19 mouse cellular contexts compared by ENCODE assay signal in the genomic region with DNA sequence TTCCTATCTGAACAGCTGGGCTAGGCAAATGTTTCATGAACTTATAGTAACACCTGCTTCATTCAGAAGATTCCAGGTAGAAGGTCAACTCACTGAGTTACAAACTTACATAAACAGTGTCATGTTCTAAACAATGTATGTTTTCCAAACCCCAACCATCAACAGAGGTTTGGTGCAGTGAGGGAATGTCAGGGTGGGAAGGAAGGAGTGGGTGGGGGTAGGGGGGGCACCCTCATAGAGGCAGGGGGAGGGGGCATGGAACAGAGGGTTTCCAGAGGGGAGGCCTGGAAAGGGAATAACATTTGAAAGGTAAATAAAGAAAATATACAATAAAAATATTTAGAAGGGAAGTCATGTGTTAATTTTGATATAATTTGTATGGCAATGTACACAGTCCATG. TPM values are rescaled to one million over a fixed set of nuclear protein-coding genes. Genes with fewer than 3 reads are reported as not detected.
DNase-seq lines count a peak whose midpoint lies in the region; ATAC-seq lines count a peak whose summit lies in the region.
"Had no signal": no experiment of that assay in that cellular context is flagged by ENCODE, and none has a peak within 500 bp of the region (broad histone marks: within the 10 kb centered on the region; RNA-seq: fewer than 3 reads in every experiment).

No protein-coding gene starts in this region.

- no peak overlapping the region for H3K27ac ChIP-seq in kidney, embryonic 14.5 days (ENCODE audit: low read depth, low read length)
- no peak overlapping the region for H3K27ac ChIP-seq in midbrain, embryonic 12.5 days (replicated peaks)
- no peak overlapping the region for H3K27ac ChIP-seq in midbrain, embryonic 10.5 days (replicated peaks)
- no peak overlapping the region for H3K27ac ChIP-seq in hindbrain, embryonic 16.5 days (ENCODE audit: low read depth, low read length)
- no peak overlapping the region for H3K27ac ChIP-seq in midbrain, embryonic 15.5 days
- H3K27ac ChIP-seq: kidney, postnatal 0 days; left cerebral cortex, adult 2 months; liver, embryonic 12.5 days; lung, embryonic 15.5 days; macrophage; neural tube, embryonic 12.5 days had no signal

- H3K36me3 ChIP-seq in kidney, embryonic 14.5 days (ENCODE audit: control insufficient read depth, insufficient read depth, low read length): peaks cover 6% of the 10 kb centered on the region; the same call in 1 of the 2 replicates
- H3K36me3 ChIP-seq in midbrain, embryonic 12.5 days: peaks cover 9% of the 10 kb centered on the region
- peaks cover 10% of the 10 kb centered on the region for H3K36me3 ChIP-seq in midbrain, embryonic 10.5 days
- no peaks in the 10 kb centered on the region for H3K36me3 ChIP-seq in hindbrain, embryonic 16.5 days (ENCODE audit: control insufficient read depth, insufficient read depth, low read length)
- no peaks in the 10 kb centered on the region for H3K36me3 ChIP-seq in midbrain, embryonic 15.5 days (replicated peaks)

- H3K9me3 ChIP-seq in kidney, embryonic 14.5 days (ENCODE audit: control insufficient read depth, low read length): no peaks in the 10 kb centered on the region
- H3K9me3 ChIP-seq in midbrain, embryonic 12.5 days: no peaks in the 10 kb centered on the region
- no peaks in the 10 kb centered on the region for H3K9me3 ChIP-seq in midbrain, embryonic 10.5 days (replicated peaks)
- no peaks in the 10 kb centered on the region for H3K9me3 ChIP-seq in hindbrain, embryonic 16.5 days (ENCODE audit: control insufficient read depth, low read length)
- H3K9me3 ChIP-seq in midbrain, embryonic 15.5 days: no peaks in the 10 kb centered on the region
- H3K9me3 ChIP-seq: heart, embryonic 12.5 days; liver, embryonic 12.5 days; lung, embryonic 15.5 days; neural tube, embryonic 12.5 days had no signal

- no peak for DNase-seq in kidney, adult 9 months
- DNase-seq in midbrain, embryonic 10.5 days (ENCODE audit: low spot score): no peak
- no peak for DNase-seq in left cerebral cortex, postnatal 14 days (ENCODE audit: low spot score in 2 of 2)
- DNase-seq: adrenal gland, adult 8-10 months; right cerebral cortex, postnatal 14 days; thymus, adult 18-20 months; thymus, postnatal 4 days had no signal

- ATAC-seq in kidney, embryonic 14.5 days (ENCODE audit: low FRiP score, low TSS enrichment): peak; percentile 35; the same call in 1 of the 2 replicates
- peak; percentile 43; the same call in 1 of the 2 replicates for ATAC-seq in midbrain, embryonic 12.5 days (ENCODE audit: low FRiP score, low read depth)
- ATAC-seq in hindbrain, embryonic 16.5 days: peak; percentile 41; the same call in 1 of the 2 replicates
- 0 out of 2 replicates have a peak, but pooled peaks have one; percentile 31 for ATAC-seq in midbrain, embryonic 15.5 days (replicated peaks)

- H3K27me3 ChIP-seq in kidney, embryonic 14.5 days (ENCODE audit: control insufficient read depth, insufficient read depth, low read length): no peaks in the 10 kb centered on the region
- H3K27me3 ChIP-seq in midbrain, embryonic 12.5 days: no peaks in the 10 kb centered on the region
- H3K27me3 ChIP-seq in midbrain, embryonic 10.5 days (ENCODE audit: low read depth, poor library complexity, severe bottlenecking): no peaks in the 10 kb centered on the region
- no peaks in the 10 kb centered on the region for H3K27me3 ChIP-seq in hindbrain, embryonic 16.5 days (replicated peaks; ENCODE audit: control insufficient read depth, insufficient read depth, low read length)
- no peaks in the 10 kb centered on the region for H3K27me3 ChIP-seq in midbrain, embryonic 15.5 days (replicated peaks)
- H3K27me3 ChIP-seq: heart, embryonic 12.5 days; liver, embryonic 12.5 days; lung, embryonic 15.5 days; neural tube, embryonic 12.5 days had no signal

- H3K4me3 ChIP-seq in kidney, embryonic 14.5 days (ENCODE audit: low read length): no peak overlapping the region
- H3K4me3 ChIP-seq in midbrain, embryonic 12.5 days: no peak overlapping the region
- no peak overlapping the region for H3K4me3 ChIP-seq in midbrain, embryonic 10.5 days
- no peak overlapping the region for H3K4me3 ChIP-seq in hindbrain, embryonic 16.5 days (ENCODE audit: low read length)
- no peak overlapping the region for H3K4me3 ChIP-seq in midbrain, embryonic 15.5 days
- H3K4me3 ChIP-seq: erythroblast, embryonic 14.5 days; heart, embryonic 12.5 days; left cerebral cortex, adult 2 months; liver, embryonic 12.5 days; lung, embryonic 15.5 days; neural tube, embryonic 12.5 days had no signal

- intact Hi-C loops in left cerebral cortex, postnatal 14 days (cut with DNase I): loop anchor here (2.0 kb wide), 2 partner anchors 46 to 90 kb away; partner anchors contain the start of gene Golim4

- H3K4me1 ChIP-seq in kidney, embryonic 14.5 days (ENCODE audit: control insufficient read depth, insufficient read depth, low read length): no peaks in the 10 kb centered on the region
- H3K4me1 ChIP-seq in midbrain, embryonic 12.5 days: 0 out of 2 replicates have a peak, but pooled peaks cover 5% of the 10 kb centered on the region
- peaks cover 12% of the 10 kb centered on the region for H3K4me1 ChIP-seq in midbrain, embryonic 10.5 days
- H3K4me1 ChIP-seq in hindbrain, embryonic 16.5 days (ENCODE audit: control insufficient read depth, insufficient read depth, low read depth, low read length): no peaks in the 10 kb centered on the region
- no peaks in the 10 kb centered on the region for H3K4me1 ChIP-seq in midbrain, embryonic 15.5 days
- H3K4me1 ChIP-seq: neural tube, embryonic 12.5 days had no signal

- no peak overlapping the region for H3K9ac ChIP-seq in kidney, embryonic 14.5 days (ENCODE audit: low read depth, low read length)
- H3K9ac ChIP-seq in midbrain, embryonic 12.5 days (replicated peaks): no peak overlapping the region
- no peak overlapping the region for H3K9ac ChIP-seq in hindbrain, embryonic 16.5 days (ENCODE audit: low read depth, low read length)
- no peak overlapping the region for H3K9ac ChIP-seq in midbrain, embryonic 15.5 days
- H3K9ac ChIP-seq: heart, embryonic 12.5 days; liver, embryonic 12.5 days; lung, embryonic 15.5 days; neural tube, embryonic 12.5 days had no signal

- no peak overlapping the region for H3K4me2 ChIP-seq in kidney, embryonic 14.5 days (replicated peaks; ENCODE audit: low read depth, low read length)
- H3K4me2 ChIP-seq in midbrain, embryonic 12.5 days (replicated peaks): no peak overlapping the region
- H3K4me2 ChIP-seq in hindbrain, embryonic 16.5 days (ENCODE audit: low read length): no peak overlapping the region
- H3K4me2 ChIP-seq in midbrain, embryonic 15.5 days: no peak overlapping the region
- H3K4me2 ChIP-seq: heart, embryonic 12.5 days; liver, embryonic 12.5 days; lung, embryonic 15.5 days; neural tube, embryonic 12.5 days had no signal

RNA-seq across cellular contexts. Expression of gene Golim4, which starts 46.0 kb away (rescaled TPM):
- 44.3 and 51.7 TPM in 2 replicates for polyA plus RNA-seq in kidney, embryonic 14.5 days (2014; fragmentation: Nextera tagmentation; extraction: Ambion mirVana)
- 52.3 and 54.0 TPM in 2 replicates for polyA plus RNA-seq in midbrain, embryonic 12.5 days (2016; fragmentation: Nextera tagmentation; extraction: Ambion mirVana)
- polyA plus RNA-seq in midbrain, embryonic 10.5 days (2016; fragmentation: Nextera tagmentation; extraction: Ambion mirVana): 52.2 and 55.7 TPM in 2 replicates
- 20.5 and 23.7 TPM in 2 replicates for polyA plus RNA-seq in hindbrain, embryonic 16.5 days (2015; fragmentation: Nextera tagmentation; extraction: Ambion mirVana)
- polyA plus RNA-seq in midbrain, embryonic 15.5 days (2015; fragmentation: Nextera tagmentation; extraction: Ambion mirVana): 18.8 and 19.0 TPM in 2 replicates
- 10 to 100 TPM; 17.7 to 19.1 TPM for total RNA-seq in left cerebral cortex, postnatal 14 days (2021)
